Mouse (Mus musculus): ENCODE measurements at regions not wholly inside any gene's neighbourhood (a gene's known extent, or its start where the extent isn't known, plus 50 kb on each side); places are given as distances from the start of the nearest gene placed in this dataset.
"Not testable (repeated sequence)": the region's sequence is repeated elsewhere in the genome, so short reads cannot be mapped to it uniquely, and the experiment has no call there.

DNA sequence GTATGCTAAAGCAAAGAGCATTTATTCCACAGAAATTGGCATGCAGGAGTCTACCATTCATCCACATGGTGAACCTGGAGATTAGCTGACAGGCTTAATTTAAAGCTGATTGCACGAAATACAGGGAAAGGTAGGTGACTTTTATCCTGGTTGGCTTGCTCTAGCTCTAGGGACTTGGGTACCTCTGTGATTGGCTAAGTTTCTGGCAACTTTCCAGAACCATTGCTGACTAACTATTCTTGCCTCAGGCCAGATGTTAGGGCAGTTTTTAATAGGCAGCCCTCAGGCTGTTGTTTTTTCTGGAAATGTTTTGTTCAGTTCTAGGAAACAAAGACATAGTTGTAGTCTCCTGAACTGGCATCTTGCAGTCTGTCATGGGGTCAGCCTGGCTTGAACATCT, 871.1 kb upstream of the Gpc5 start:
- no peaks in the 10 kb centered on the region for H3K9me3 ChIP-seq
- no peaks in the 10 kb centered on the region for H3K27me3 ChIP-seq
- WGBS, result 73% methylated on average over 1 of the region's 1 CpGs
- H3K27ac ChIP-seq (replicated peaks), result no peak overlapping the region
- H3K36me3 ChIP-seq, result no peaks in the 10 kb centered on the region
- no peak overlapping the region for H3K4me3 ChIP-seq
- no peak for ATAC-seq (ENCODE audit: low FRiP score, low read depth)
- H3K9ac ChIP-seq, result no peak overlapping the region
- no peaks in the 10 kb centered on the region for H3K4me1 ChIP-seq (replicated peaks)
- no peak overlapping the region for H3K4me2 ChIP-seq

- WGBS, result 90% methylated on average over 2 of the region's 2 CpGs
- Histone ChIP-seq H3K4me3 (no peak overlapping the region), H3K9me3 (no peaks in the 10 kb centered on the region), H3K4me2 (no peak overlapping the region), H3K4me1 (replicated peaks) (no peaks in the 10 kb centered on the region), H3K36me3 (no peaks in the 10 kb centered on the region), H3K27me3 (no peaks in the 10 kb centered on the region), H3K27ac (replicated peaks) (no peak overlapping the region), H3K9ac (no peak overlapping the region)
- ATAC-seq (ENCODE audit: low FRiP score, low read depth), result no peak
Observed at GRCm38 (mm10) chr14:114230711-114231110, 861.3 kb upstream of the Gpc5 start.

DNA sequence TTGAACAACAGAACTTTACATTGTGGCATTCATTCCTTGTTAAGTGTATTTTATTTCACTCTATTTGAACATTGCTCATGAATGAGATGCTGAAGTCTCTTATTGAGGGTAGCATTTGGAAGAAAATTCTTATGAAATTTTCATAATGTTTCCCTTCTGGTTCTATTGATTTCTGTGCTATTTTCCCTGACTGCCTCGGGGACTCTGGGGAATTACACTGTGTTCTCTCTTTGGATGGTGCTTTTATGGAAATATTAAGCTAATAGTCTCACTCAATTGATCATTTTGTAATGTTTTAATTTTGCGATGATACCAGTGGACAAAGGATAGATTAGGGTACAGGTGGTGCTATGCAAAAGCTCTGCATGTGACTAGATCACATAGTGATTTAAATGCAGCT, 837.0 kb upstream of the Gpc5 start:
- H3K9ac ChIP-seq, result no peak overlapping the region
- no peak overlapping the region for H3K27ac ChIP-seq (replicated peaks)
- H3K4me1 ChIP-seq (replicated peaks), result no peaks in the 10 kb centered on the region
- H3K4me3 ChIP-seq, result no peak overlapping the region
- H3K36me3 ChIP-seq, result no peaks in the 10 kb centered on the region
- WGBS, result 78% methylated on average over 2 of the region's 2 CpGs
- no peaks in the 10 kb centered on the region for H3K9me3 ChIP-seq
- H3K4me2 ChIP-seq, result no peak overlapping the region
- H3K27me3 ChIP-seq, result no peaks in the 10 kb centered on the region
- ATAC-seq (ENCODE audit: low FRiP score, low read depth), result no peak

DNA sequence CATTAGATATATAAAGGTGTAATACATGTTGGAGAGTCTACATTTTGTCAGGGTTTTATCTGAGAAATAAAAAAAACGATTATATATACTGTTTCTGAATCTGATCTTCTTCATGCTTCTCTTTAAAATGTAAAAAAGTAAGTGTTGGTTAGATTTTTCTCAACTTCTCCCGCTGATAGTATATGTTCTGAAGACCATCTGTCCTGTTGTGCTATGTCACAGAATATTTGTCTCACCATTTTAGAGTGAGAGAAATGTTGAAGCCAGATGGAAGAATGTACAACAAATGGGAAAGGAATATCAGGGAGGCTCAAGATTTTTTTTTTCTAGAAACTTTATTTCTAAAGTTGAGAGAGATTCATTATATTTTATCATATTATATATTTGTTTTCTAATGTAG, 830.4 kb upstream of the Gpc5 start:
- Histone ChIP-seq H3K36me3 (no peaks in the 10 kb centered on the region), H3K4me3 (no peak overlapping the region), H3K9ac (no peak overlapping the region), H3K27me3 (no peaks in the 10 kb centered on the region), H3K9me3 (no peaks in the 10 kb centered on the region), H3K4me1 (replicated peaks) (no peaks in the 10 kb centered on the region), H3K27ac (replicated peaks) (no peak overlapping the region), H3K4me2 (no peak overlapping the region)
- ATAC-seq (ENCODE audit: low FRiP score, low read depth), result no peak
- 82% methylated on average over 2 of the region's 2 CpGs for WGBS

- Histone ChIP-seq H3K27me3 (no peaks in the 10 kb centered on the region), H3K36me3 (no peaks in the 10 kb centered on the region), H3K4me3 (no peak overlapping the region), H3K4me2 (no peak overlapping the region), H3K27ac (replicated peaks) (no peak overlapping the region), H3K9me3 (no peaks in the 10 kb centered on the region), H3K4me1 (replicated peaks) (no peaks in the 10 kb centered on the region), H3K9ac (no peak overlapping the region)
- WGBS, result 91% methylated on average over 6 of the region's 6 CpGs
- no peak for ATAC-seq (ENCODE audit: low FRiP score, low read depth)
Observed at GRCm38 (mm10) chr14:114300611-114301010, 791.4 kb upstream of the Gpc5 start.

DNA sequence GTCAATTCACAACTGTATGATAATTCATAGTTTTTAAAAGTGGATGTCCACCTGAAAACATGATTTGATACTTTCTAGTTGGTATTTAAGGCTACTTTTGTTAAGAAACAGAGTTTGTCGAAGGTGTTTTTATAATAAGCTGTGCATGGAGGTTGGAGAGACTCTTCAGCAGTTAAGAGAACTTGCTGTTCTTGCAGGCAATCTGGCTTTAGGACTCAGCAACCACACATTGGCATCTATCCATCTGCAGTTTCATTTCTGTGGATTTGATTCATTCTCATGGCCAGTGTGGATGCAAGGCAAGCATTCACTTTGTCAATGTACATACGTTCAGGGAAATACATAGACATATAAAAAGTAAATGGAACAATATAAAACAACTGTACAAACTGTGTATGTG, 784.5 kb upstream of the Gpc5 start:
- no peak for ATAC-seq (ENCODE audit: low FRiP score, low read depth)
- H3K4me1 ChIP-seq (replicated peaks), result no peaks in the 10 kb centered on the region
- H3K4me2 ChIP-seq, result no peak overlapping the region
- no peaks in the 10 kb centered on the region for H3K27me3 ChIP-seq
- no peak overlapping the region for H3K4me3 ChIP-seq
- H3K36me3 ChIP-seq, result no peaks in the 10 kb centered on the region
- H3K9me3 ChIP-seq, result no peaks in the 10 kb centered on the region
- H3K9ac ChIP-seq, result no peak overlapping the region
- no peak overlapping the region for H3K27ac ChIP-seq (replicated peaks)
- 90% methylated on average over 2 of the region's 2 CpGs for WGBS

DNA sequence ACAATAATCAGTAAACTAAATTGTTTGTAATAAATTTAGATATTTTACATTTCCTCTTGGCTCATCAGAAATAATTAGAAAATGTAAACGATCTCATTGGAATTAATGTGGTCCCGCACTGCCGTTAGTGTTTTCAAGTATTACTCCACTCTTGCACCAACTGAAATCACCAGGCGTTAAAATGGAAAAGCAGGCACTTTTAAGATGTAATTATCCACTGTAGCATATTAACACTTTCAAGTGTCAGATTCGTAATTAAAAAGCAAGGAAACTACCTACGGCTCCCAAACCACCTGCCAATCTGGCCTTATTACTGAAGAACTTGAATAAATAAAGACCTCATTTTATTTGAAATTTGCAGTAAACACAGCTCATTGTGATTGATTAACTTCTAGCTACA, 759.4 kb upstream of the Gpc5 start:
- H3K9ac ChIP-seq, result no peak overlapping the region
- 68% methylated on average over 6 of the region's 6 CpGs for WGBS
- ATAC-seq (ENCODE audit: low FRiP score, low read depth), result no peak

GRCm38 (mm10) chr14:114349345-114349744, 742.7 kb upstream of the Gpc5 start:
- H3K4me3 ChIP-seq, result no peak overlapping the region
- H3K27ac ChIP-seq (replicated peaks), result no peak overlapping the region
- no peaks in the 10 kb centered on the region for H3K9me3 ChIP-seq
- no peak for ATAC-seq (ENCODE audit: low FRiP score, low read depth)
- no peaks in the 10 kb centered on the region for H3K27me3 ChIP-seq
- no peak overlapping the region for H3K9ac ChIP-seq
- 64% methylated on average over 6 of the region's 6 CpGs for WGBS
- no peaks in the 10 kb centered on the region for H3K4me1 ChIP-seq (replicated peaks)
- H3K4me2 ChIP-seq, result no peak overlapping the region
- no peaks in the 10 kb centered on the region for H3K36me3 ChIP-seq

More for the DNA sequence above, 759.4 kb upstream of the Gpc5 start:
- Histone ChIP-seq H3K27ac (replicated peaks) (0 out of 2 replicates have a peak overlapping the region, but pooled peaks have one; percentile 15), H3K27me3 (no peaks in the 10 kb centered on the region), H3K4me1 (replicated peaks) (no peaks in the 10 kb centered on the region), H3K4me2 (no peak overlapping the region), H3K9me3 (no peaks in the 10 kb centered on the region), H3K4me3 (no peak overlapping the region), H3K36me3 (no peaks in the 10 kb centered on the region)

GRCm38 (mm10) chr14:114349816-114350215, 742.2 kb upstream of the Gpc5 start:
- H3K4me3 ChIP-seq; H3K27ac ChIP-seq (replicated peaks); H3K9me3 ChIP-seq; H3K4me2 ChIP-seq; H3K4me1 ChIP-seq (replicated peaks); H3K27me3 ChIP-seq; H3K9ac ChIP-seq; ATAC-seq (ENCODE audit: low FRiP score, low read depth); H3K36me3 ChIP-seq: not testable (repeated sequence)
- WGBS, result 74% methylated on average over 9 of the region's 11 CpGs

- no peaks in the 10 kb centered on the region for H3K9me3 ChIP-seq
- no peak overlapping the region for H3K4me2 ChIP-seq
- H3K4me3 ChIP-seq, result no peak overlapping the region
- no peak overlapping the region for H3K27ac ChIP-seq (replicated peaks)
- H3K36me3 ChIP-seq, result no peaks in the 10 kb centered on the region
- 95% methylated on average over 5 of the region's 5 CpGs for WGBS
- no peaks in the 10 kb centered on the region for H3K4me1 ChIP-seq (replicated peaks)
- no peaks in the 10 kb centered on the region for H3K27me3 ChIP-seq
- no peak overlapping the region for H3K9ac ChIP-seq
- no peak for ATAC-seq (ENCODE audit: low FRiP score, low read depth)
Observed at GRCm38 (mm10) chr14:114352307-114352706, 739.7 kb upstream of the Gpc5 start.

DNA sequence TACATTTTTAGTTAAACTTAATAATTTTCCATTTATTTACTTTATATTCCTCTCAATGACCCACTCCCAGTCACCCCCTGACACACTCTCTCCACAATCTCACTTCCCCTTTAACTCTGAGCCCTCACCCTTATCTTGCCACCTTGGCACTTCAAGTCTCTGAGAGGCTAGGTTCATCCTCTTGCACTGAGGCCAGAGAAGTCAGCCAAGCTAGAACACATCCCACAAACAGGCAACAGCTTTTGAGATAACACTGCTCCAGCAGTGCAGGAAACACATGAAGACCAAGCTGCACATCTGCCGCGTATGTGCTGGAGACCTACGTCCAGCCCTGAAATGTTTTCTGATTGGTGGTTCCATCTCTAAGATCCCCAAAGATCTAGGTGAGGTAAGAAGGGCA, 717.2 kb upstream of the Gpc5 start:
- no peak overlapping the region for H3K4me3 ChIP-seq
- no peaks in the 10 kb centered on the region for H3K27me3 ChIP-seq
- H3K4me2 ChIP-seq, result no peak overlapping the region
- no peaks in the 10 kb centered on the region for H3K4me1 ChIP-seq (replicated peaks)
- ATAC-seq (ENCODE audit: low FRiP score, low read depth), result no peak
- no peak overlapping the region for H3K27ac ChIP-seq (replicated peaks)
- no peak overlapping the region for H3K9ac ChIP-seq
- H3K36me3 ChIP-seq, result no peaks in the 10 kb centered on the region
- 95% methylated on average over 3 of the region's 3 CpGs for WGBS
- H3K9me3 ChIP-seq, result no peaks in the 10 kb centered on the region

GRCm38 (mm10) chr14:114398861-114399557, 693.0 kb upstream of the Gpc5 start:
- Histone ChIP-seq H3K27ac (replicated peaks) (no peak overlapping the region), H3K9ac (no peak overlapping the region), H3K36me3 (no peaks in the 10 kb centered on the region), H3K4me3 (no peak overlapping the region), H3K27me3 (no peaks in the 10 kb centered on the region), H3K9me3 (no peaks in the 10 kb centered on the region), H3K4me1 (replicated peaks) (no peaks in the 10 kb centered on the region), H3K4me2 (no peak overlapping the region)
- 75% methylated on average over 3 of the region's 3 CpGs for WGBS
- ATAC-seq (ENCODE audit: low FRiP score, low read depth), result no peak

DNA sequence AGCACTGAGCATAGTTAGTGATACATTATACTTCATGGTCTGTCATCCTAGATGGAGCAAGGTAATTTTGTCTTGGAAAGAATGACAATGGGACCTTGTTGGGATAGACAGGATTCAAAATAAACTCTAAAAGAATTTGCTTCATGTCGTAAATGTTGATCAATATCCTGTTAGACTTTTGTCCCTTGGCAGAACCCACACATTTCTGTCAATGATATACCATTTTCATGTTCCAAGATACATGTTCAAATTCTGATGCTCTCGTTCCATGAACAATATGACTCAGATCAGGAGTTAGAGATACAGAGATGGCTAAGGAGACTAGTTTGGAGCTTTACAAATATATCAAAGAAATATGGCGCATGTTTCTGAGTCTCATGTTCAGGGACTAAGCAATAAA, 673.2 kb upstream of the Gpc5 start:
- no peaks in the 10 kb centered on the region for H3K4me1 ChIP-seq (replicated peaks)
- WGBS, result 92% methylated on average over 3 of the region's 3 CpGs
- no peaks in the 10 kb centered on the region for H3K9me3 ChIP-seq
- no peaks in the 10 kb centered on the region for H3K27me3 ChIP-seq
- H3K9ac ChIP-seq, result no peak overlapping the region
- H3K4me2 ChIP-seq, result no peak overlapping the region
- H3K27ac ChIP-seq (replicated peaks), result no peak overlapping the region
- no peaks in the 10 kb centered on the region for H3K36me3 ChIP-seq
- ATAC-seq (ENCODE audit: low FRiP score, low read depth), result no peak
- H3K4me3 ChIP-seq, result no peak overlapping the region
